Mouse (Mus musculus) heart, embryonic 12.5 days (tissue): ENCODE results near the gene Kif5c. TPM values are rescaled to one million over a fixed set of nuclear protein-coding genes. Genes with fewer than 3 reads are reported as not detected.

Experiments
- ATAC-seq: fragments of 200-750 bp; cut with Nextera tagmentation; 2 replicates; pipeline ENCODE4 v1.8.0; 2017; ENCODE audit warnings: moderate TSS enrichment, moderate library complexity; ENCODE audit not compliant: insufficient number of reproducible peaks, low FRiP score
- H3K27ac ChIP-seq: fragments of 300-500 bp; sonication (generic); 2 replicates; pipeline ENCODE4 v1.5.1; 2016; ENCODE audit warnings: mild to moderate bottlenecking, moderate library complexity; ENCODE audit not compliant: poor library complexity, severe bottlenecking
- H3K27me3 ChIP-seq: fragments of 300-500 bp; sonication (generic); replicated peaks from 2 replicates; pipeline ENCODE4 v1.6.1; 2016; ENCODE audit warnings: mild to moderate bottlenecking, moderate library complexity
- H3K36me3 ChIP-seq: fragments of 300-500 bp; sonication (generic); 2 replicates; pipeline ENCODE4 v1.6.1; 2016; ENCODE audit warnings: mild to moderate bottlenecking, moderate library complexity
- H3K4me1 ChIP-seq: fragments of 300-500 bp; sonication (generic); replicated peaks from 2 replicates; pipeline ENCODE4 v1.6.1; 2016; ENCODE audit warnings: mild to moderate bottlenecking
- H3K4me2 ChIP-seq: fragments of 300-500 bp; sonication (generic); 2 replicates; pipeline ENCODE4 v1.6.1; 2016; ENCODE audit warnings: mild to moderate bottlenecking, moderate library complexity
- H3K4me3 ChIP-seq: fragments of 300-500 bp; sonication (generic); 2 replicates; pipeline ENCODE4 v1.5.1; 2016; ENCODE audit warnings: mild to moderate bottlenecking
- H3K9ac ChIP-seq: fragments of 300-500 bp; sonication (generic); 2 replicates; pipeline ENCODE4 v1.6.1; 2016; ENCODE audit warnings: mild to moderate bottlenecking, moderate library complexity
- H3K9me3 ChIP-seq: fragments of 300-500 bp; sonication (generic); replicated peaks from 2 replicates; pipeline ENCODE4 v1.6.1; 2016; ENCODE audit warnings: mild to moderate bottlenecking, moderate library complexity
- WGBS: fragments of 180-500 bp; shearing (Covaris S2); methylation state at CpG from one replicate; pipeline ENCODE4 v1.1.7; 2016; 5-methylcytosine and 5-hydroxymethylcytosine counted together
- polyA plus RNA-seq: library from polyadenylated mRNA; unstranded; fragments of >200 nt; fragmentation: Nextera tagmentation; extraction: Ambion mirVana; gene quantifications from 2 replicates; pipeline ENCODE4 v1.2.1, GENCODE M21; 2016

Kif5c gene
- polyA plus RNA-seq, 1 experiment from 2014 or later: 1.2 TPM

DNA sequence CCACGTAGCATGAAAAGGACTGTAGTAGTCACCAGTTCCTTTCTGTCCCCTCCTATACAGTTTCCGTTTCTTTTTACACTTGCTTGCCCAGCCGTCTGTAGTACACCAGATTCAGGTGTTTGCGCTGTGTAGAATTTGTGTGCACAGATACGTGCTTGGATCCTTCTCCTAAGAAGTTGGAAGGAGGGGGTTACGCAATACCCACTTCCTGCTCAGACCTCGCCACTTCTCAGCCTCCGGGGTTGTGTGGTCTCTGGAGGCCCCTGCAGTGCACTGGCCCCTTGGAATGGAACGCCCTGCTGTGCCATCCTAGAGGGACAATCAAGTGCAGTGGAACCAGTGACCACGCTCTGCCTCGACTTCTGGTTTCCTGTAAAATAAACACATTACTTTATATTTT lies 152.1 kb downstream of the Kif5c start:
- ATAC-seq: no peak
- H3K4me1 ChIP-seq: peaks cover 5% of the 10 kb centered on the region
- 60% methylated on average over 11 of the region's 11 CpGs for WGBS
- no peak overlapping the region for H3K9ac ChIP-seq
- H3K27ac ChIP-seq: no peak overlapping the region
- no peaks in the 10 kb centered on the region for H3K27me3 ChIP-seq
- no peak overlapping the region for H3K4me2 ChIP-seq
- no peaks in the 10 kb centered on the region for H3K36me3 ChIP-seq
- H3K9me3 ChIP-seq: no peaks in the 10 kb centered on the region
- no peak overlapping the region for H3K4me3 ChIP-seq

DNA sequence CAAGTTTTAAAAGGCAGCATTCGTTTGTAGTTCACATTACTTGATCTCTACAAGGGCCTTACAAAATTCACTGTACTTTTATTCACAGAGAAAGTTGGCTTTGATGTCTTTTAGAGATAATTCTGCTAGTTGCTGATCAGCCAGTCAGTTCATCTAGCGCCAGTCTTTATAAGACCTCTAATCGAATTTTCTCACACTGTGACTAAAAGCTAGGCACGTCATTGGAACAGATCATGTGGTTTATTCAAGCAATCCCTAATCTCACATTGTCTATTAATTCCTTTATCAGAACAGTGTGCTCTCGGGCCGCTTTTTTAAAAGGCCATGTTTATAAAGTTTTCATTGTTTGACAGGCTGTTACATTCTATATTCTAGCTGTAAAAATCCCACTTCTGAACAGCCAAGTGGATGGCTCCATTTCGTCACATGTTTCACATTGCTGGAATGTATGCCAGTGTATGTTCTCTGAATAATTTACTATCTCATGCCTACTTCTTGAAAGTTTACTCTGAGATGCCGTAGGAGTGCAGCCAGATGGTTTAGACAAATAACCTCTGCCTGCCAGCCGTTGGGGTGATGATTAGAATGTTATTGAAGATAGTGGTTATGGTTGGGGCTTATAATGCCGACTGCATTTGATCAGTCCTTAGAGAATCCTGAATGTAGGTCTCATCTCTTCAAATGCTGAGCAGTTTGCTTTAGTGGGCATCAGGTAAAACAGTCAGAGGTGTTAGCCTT lies 154.3 kb downstream of the Kif5c start:
- H3K27ac ChIP-seq: no peak overlapping the region
- ATAC-seq: no peak
- no peaks in the 10 kb centered on the region for H3K27me3 ChIP-seq
- H3K4me3 ChIP-seq: no peak overlapping the region
- H3K4me2 ChIP-seq: no peak overlapping the region
- WGBS: 65% methylated on average over 10 of the region's 10 CpGs
- H3K9me3 ChIP-seq: no peaks in the 10 kb centered on the region
- peaks cover 18% of the 10 kb centered on the region for H3K4me1 ChIP-seq
- no peak overlapping the region for H3K9ac ChIP-seq
- no peaks in the 10 kb centered on the region for H3K36me3 ChIP-seq

DNA sequence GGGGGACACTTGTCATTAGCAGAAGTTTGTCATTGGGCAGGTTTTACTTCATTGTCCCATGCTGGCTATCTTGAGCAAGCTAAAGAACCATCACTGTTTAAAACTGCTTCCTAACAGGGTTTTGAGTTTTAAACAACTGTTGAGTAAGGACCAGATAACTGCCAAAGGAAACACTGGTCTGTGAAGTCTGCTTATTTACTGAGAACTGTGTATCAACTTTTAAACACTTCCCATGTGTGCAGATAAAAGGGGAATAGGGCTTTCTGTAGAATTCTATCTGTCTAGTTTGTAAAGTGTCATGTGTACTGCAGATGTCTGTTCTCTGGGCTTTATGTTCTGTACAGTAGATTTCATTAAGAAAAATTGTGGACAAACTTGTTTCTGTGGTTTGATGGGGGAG lies 155.1 kb downstream of the Kif5c start:
- peaks cover 18% of the 10 kb centered on the region for H3K4me1 ChIP-seq
- no peak overlapping the region for H3K27ac ChIP-seq
- H3K27me3 ChIP-seq: no peaks in the 10 kb centered on the region
- no peaks in the 10 kb centered on the region for H3K36me3 ChIP-seq
- H3K4me3 ChIP-seq: no peak overlapping the region
- no peak overlapping the region for H3K4me2 ChIP-seq
- no peak overlapping the region for H3K9ac ChIP-seq
- no peak for ATAC-seq
- no peaks in the 10 kb centered on the region for H3K9me3 ChIP-seq

DNA sequence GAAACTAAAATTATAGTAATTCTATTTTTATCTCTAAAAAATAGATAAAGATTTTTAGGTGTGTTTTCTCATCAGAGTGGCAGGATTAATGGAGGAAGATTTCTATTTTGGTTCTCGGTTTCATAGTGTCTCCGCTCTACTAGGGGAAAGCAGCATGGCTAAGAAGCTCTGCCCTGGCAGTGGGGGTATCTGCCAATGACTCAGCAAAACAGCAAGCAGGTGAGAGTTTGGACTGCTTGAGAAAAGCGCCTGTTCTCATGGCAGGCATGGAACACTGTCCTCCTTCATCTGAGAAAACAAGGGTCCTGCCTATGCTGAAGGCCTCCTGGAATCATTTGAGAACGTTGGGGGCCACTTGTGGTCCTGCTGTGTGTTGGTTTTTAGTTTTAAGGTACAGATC lies 156.1 kb downstream of the Kif5c start:
- WGBS: 84% methylated on average over 4 of the region's 4 CpGs
- no peak overlapping the region for H3K4me3 ChIP-seq
- H3K9ac ChIP-seq: no peak overlapping the region
- no peaks in the 10 kb centered on the region for H3K27me3 ChIP-seq
- H3K9me3 ChIP-seq: no peaks in the 10 kb centered on the region
- no peaks in the 10 kb centered on the region for H3K36me3 ChIP-seq
- peaks cover 14% of the 10 kb centered on the region for H3K4me1 ChIP-seq
- H3K4me2 ChIP-seq: no peak overlapping the region
- no peak for ATAC-seq
- H3K27ac ChIP-seq: no peak overlapping the region

DNA sequence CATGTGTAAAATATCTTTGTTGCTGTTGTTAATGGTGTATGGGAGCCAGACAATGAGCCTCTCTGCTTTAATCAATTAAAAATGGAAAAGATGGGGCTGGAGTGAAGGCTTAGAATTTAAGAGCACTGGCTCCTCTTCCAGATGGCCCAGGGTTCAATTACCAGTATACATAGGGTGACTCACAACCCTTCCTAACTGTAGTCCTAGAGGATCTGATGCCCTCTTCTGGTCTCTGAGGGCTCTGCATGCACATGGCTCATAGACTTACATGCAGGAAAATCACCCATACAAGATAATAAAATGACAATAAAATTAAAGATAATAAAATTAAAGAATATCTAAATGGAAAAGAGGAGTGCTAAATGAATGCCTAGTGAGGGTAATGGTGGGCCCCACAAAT lies 156.6 kb downstream of the Kif5c start:
- Histone ChIP-seq H3K27ac (no peak overlapping the region), H3K9ac (no peak overlapping the region), H3K36me3 (no peaks in the 10 kb centered on the region), H3K4me3 (no peak overlapping the region), H3K27me3 (no peaks in the 10 kb centered on the region), H3K9me3 (no peaks in the 10 kb centered on the region), H3K4me2 (no peak overlapping the region), H3K4me1 (peaks cover 14% of the 10 kb centered on the region)
- no peak for ATAC-seq

DNA sequence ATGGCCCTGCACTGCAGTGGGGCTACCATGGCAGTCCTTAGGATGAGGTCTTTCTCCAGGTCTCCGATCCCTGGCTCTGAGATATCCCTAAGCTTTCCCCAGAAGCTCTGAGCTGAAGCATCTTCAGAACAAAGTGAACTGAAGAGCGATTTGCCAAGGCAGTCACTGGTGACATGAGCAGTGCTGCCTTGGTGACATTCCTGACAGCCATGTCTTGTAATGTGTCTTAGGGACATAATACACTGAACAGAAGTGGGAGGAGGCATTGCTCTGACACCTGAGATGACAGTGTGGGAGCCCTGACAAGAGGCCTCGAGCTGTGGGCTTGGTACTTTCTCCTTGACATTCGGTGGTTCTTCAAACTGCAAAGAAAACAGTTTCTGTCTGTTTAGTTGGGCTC lies 157.3 kb downstream of the Kif5c start:
- Histone ChIP-seq H3K4me2 (no peak overlapping the region), H3K27me3 (peaks cover 2% of the 10 kb centered on the region; the same call in 1 of the 2 replicates), H3K9ac (no peak overlapping the region), H3K36me3 (no peaks in the 10 kb centered on the region), H3K9me3 (no peaks in the 10 kb centered on the region), H3K4me3 (no peak overlapping the region), H3K4me1 (peaks cover 14% of the 10 kb centered on the region), H3K27ac (no peak overlapping the region)
- no peak for ATAC-seq
- WGBS: 64% methylated on average over 4 of the region's 4 CpGs

DNA sequence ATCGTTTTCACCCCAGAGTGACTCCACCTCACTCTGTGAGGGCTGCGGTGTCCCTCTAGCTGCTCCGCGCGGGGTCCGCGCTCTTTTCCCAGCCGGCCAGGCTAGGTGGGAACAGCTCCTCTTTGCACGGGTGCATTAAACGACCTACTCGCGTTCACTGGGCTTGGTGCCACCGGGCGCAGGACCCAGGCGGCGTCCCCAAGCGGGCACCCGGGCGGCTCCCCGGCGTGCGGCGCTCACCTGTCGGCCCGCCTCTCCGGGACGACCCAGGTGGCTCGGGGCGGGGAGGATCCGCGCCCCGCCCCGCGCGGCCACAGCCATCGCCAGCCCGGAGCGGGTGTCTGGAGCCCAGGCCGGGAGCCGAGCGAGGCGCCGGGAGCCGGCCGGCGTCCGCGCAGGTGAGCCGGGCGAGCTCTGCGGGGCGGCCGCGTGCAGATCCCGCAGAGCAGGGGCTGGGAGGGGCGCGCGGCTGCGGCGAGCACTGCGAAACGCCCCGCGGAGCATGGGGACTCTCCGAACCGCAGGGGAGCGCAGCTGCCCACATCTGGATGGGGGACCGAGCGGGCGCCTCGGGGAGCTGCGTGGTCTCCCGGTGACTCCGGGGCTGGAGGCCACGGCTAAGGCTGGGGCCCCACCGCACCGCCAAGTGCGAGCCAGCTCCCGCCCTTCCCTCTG lies 168.4 kb downstream of the Kif5c start, which contains the start of gene Lypd6b:
TSS of gene Lypd6b (plus strand) at position 313 of the 675 bp plus-strand sequence.
- 1% methylated on average over 79 of the region's 79 CpGs for WGBS
- Histone ChIP-seq H3K36me3 (no peaks in the 10 kb centered on the region), H3K9me3 (no peaks in the 10 kb centered on the region), H3K4me3 (peak within 1 kb of the TSS; percentile 63), H3K27ac (no peak within 1 kb of the TSS), H3K4me1 (peaks cover 16% of the 10 kb centered on the region), H3K27me3 (peaks cover 34% of the 10 kb centered on the region), H3K9ac (peak within 1 kb of the TSS; percentile 73), H3K4me2 (peak within 1 kb of the TSS; percentile 99)
- ATAC-seq: peak; percentile 44; the same call in 1 of the 2 replicates

DNA sequence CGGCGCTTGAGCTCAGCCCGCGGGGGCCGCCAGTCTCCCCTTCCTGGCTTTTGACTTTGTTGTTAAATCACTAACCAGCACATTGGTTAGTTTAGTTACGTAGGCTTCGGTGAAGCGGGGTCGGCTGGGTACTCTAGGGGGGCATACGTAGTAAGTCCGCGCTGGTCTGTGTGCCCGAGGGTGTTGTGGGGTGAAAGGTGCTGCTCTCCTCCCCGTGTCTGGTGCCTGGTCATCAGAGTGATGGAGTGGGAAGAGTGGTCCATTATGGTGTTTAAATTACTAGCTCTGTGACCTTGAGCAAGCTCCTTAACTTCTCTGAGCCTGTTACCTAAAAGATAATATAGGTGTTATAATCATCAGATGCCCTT lies 168.9 kb downstream of the Kif5c start:
- Histone ChIP-seq H3K36me3 (no peaks in the 10 kb centered on the region), H3K9ac (peak overlapping the region; percentile 73), H3K4me1 (peaks cover 16% of the 10 kb centered on the region), H3K4me2 (peak overlapping the region; percentile 99), H3K27ac (no peak overlapping the region), H3K9me3 (no peaks in the 10 kb centered on the region), H3K4me3 (peak overlapping the region; percentile 63), H3K27me3 (peaks cover 34% of the 10 kb centered on the region)
- ATAC-seq: no peak
- WGBS: 1% methylated on average over 14 of the region's 14 CpGs

DNA sequence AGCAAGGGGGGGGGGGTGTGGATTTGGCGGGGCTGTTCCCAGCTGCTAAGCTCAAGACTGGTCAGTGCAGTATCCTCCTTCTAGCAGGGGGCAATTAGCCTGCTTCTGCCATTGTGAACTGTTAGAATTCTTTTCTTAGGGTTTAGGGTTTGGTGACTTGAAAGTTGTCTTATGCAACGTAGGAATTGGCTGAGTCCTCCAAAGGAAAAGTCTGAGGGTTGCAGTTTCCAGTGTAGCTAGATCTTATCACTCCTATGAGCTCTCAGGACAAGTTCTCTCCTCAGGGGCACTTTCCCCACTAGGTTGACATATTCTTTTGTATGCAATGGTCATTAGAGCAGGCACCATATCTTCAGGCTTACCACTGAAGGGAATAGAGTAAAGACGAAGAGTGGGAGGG lies 169.5 kb downstream of the Kif5c start:
- Histone ChIP-seq H3K9ac (no peak overlapping the region), H3K4me1 (peaks cover 16% of the 10 kb centered on the region), H3K4me2 (peak overlapping the region; percentile 99), H3K9me3 (no peaks in the 10 kb centered on the region), H3K27ac (no peak overlapping the region), H3K4me3 (no peak overlapping the region), H3K27me3 (peaks cover 34% of the 10 kb centered on the region), H3K36me3 (no peaks in the 10 kb centered on the region)
- WGBS: 7% methylated on average over 3 of the region's 3 CpGs
- no peak for ATAC-seq

DNA sequence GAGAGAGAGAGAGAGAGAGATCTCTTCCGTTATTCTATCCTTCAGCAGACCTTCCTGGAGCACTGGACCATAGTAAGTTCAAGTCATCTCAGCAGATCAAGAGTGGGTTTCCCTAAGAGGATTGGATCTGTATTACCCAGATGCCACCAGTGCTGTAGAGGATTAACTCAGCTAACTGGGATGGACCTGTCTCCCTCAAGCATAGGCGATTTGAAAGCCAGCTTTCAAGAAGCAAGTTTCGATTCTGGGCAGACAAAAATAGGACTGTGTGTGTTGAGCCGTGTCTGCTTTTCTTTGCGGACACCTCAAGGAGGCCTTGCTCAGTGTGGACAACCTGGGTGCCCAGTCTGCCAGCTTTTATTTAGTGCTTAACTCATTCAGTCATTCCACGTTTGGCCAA lies 170.0 kb downstream of the Kif5c start:
- Histone ChIP-seq H3K9ac (no peak overlapping the region), H3K4me2 (peak overlapping the region; percentile 99), H3K4me3 (no peak overlapping the region), H3K4me1 (peaks cover 16% of the 10 kb centered on the region), H3K36me3 (no peaks in the 10 kb centered on the region), H3K9me3 (no peaks in the 10 kb centered on the region), H3K27ac (no peak overlapping the region; the same call in 1 of the 2 replicates), H3K27me3 (peaks cover 34% of the 10 kb centered on the region)
- ATAC-seq: no peak
- WGBS: 51% methylated on average over 6 of the region's 6 CpGs

DNA sequence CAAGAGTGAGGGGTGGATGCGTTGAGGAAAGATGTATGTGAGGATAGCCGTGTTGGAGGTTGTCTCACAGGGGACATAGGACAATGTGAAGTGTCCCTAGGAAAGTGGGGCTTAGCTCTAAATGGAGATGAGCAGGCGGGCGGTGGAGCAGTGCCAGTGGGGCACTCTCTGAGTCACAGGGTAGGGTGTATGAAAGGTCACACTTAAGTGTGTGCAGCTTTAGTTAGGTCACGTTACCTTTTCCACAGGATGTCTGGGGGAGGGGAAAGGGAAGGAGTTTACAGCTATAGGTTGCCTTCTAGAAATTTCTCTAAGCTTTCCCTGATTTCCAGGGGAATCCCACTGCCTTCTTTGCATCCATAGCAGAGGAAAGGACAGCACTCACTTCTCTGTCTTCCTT lies 170.4 kb downstream of the Kif5c start:
- Histone ChIP-seq H3K4me2 (peak overlapping the region; percentile 13; the same call in 1 of the 2 replicates), H3K9ac (no peak overlapping the region), H3K9me3 (no peaks in the 10 kb centered on the region), H3K27me3 (peaks cover 34% of the 10 kb centered on the region), H3K4me1 (peaks cover 16% of the 10 kb centered on the region), H3K27ac (no peak overlapping the region; the same call in 1 of the 2 replicates), H3K36me3 (no peaks in the 10 kb centered on the region), H3K4me3 (no peak overlapping the region)
- ATAC-seq: no peak
- WGBS: 58% methylated on average over 5 of the region's 5 CpGs
